Mouse (Mus musculus): ENCODE results near the gene Med6. TPM values are rescaled to one million over a fixed set of nuclear protein-coding genes. Genes with fewer than 3 reads are reported as not detected.
A peak's percentile ranks its signal among the peaks of the same experiment; 100 is the strongest.

Med6 gene
- polyA plus RNA-seq, 1 experiment, result 2.8 TPM

DNA sequence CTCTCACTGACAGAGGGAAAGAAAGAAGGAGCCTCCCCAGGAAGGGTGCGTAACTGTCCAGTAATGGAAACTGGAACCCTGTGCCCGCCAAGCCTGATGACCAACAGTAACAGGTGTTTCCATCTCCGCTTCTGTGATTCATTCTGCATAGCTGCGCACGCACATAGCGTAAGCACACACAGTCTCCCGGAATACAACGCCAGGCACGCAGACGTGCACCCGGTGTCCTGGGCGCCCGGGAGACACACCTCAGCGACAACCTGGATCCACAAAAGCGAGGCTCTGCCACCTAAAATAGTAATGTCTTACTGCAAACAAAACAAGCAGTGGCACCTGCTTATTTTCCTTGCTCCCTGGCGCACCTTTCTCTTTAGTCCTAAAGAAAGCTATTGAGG, 35.7 kb upstream of the Med6 start:
- Histone ChIP-seq H3K36me3 (ENCODE audit: control insufficient read depth, insufficient read depth, low read length) (no peaks in the 10 kb centered on the region), H3K27ac (ENCODE audit: insufficient read depth, low read length) (no peak overlapping the region), H3K4me1 (ENCODE audit: control insufficient read depth, insufficient read depth, insufficient read length) (peaks cover 3% of the 10 kb centered on the region; the same call in 1 of the 2 replicates), H3K4me3 (ENCODE audit: extremely low read depth, insufficient read depth, insufficient read length) (no peak overlapping the region), H3K27me3 (ENCODE audit: control insufficient read depth, insufficient read depth, low read length) (peaks cover 14% of the 10 kb centered on the region)
- 12% methylated on average over 16 of the region's 16 CpGs for WGBS
- no peak for DNase-seq (ENCODE audit: low read depth in 1 of 2, low spot score in 2 of 2)
- TF ChIP-seq CTCF (IDR thresholded peaks at IDR 0.05; ENCODE audit: extremely low read depth, insufficient read depth, insufficient read length, insufficient replicate concordance) (no peak), POLR2A (IDR thresholded peaks at IDR 0.05; ENCODE audit: low read depth, low read length) (no peak)

DNA sequence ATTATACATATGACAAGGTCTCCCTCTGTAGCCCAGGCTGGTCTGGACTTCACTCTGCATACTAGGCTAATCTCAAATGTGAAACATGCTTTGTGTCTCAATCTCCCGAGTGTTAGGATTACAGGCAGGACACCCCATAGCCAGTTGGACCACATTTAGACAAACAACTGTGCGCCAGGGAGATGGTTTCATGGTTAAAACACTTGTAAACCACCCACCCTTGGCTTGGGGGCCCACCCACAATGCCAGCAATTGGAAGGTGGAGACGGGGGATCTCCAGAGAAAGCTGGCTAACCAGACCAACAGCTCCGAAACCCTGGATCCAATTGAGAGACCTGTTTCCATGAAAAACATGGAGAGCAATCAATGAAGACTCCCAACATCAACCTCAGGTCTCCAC, 33.3 kb upstream of the Med6 start:
- Histone ChIP-seq H3K27me3 (ENCODE audit: control insufficient read depth, insufficient read depth, low read length) (peaks cover 14% of the 10 kb centered on the region), H3K4me1 (ENCODE audit: control insufficient read depth, insufficient read depth, insufficient read length) (peaks cover 3% of the 10 kb centered on the region; the same call in 1 of the 2 replicates), H3K36me3 (ENCODE audit: control insufficient read depth, insufficient read depth, low read length) (no peaks in the 10 kb centered on the region), H3K4me3 (ENCODE audit: extremely low read depth, insufficient read depth, insufficient read length) (no peak overlapping the region), H3K27ac (ENCODE audit: insufficient read depth, low read length) (no peak overlapping the region)
- no peak for DNase-seq (ENCODE audit: low read depth in 1 of 2, low spot score in 2 of 2)
- 84% methylated on average over 4 of the region's 4 CpGs for WGBS
- TF ChIP-seq CTCF (IDR thresholded peaks at IDR 0.05; ENCODE audit: extremely low read depth, insufficient read depth, insufficient read length, insufficient replicate concordance) (no peak), POLR2A (IDR thresholded peaks at IDR 0.05; ENCODE audit: low read depth, low read length) (no peak)

DNA sequence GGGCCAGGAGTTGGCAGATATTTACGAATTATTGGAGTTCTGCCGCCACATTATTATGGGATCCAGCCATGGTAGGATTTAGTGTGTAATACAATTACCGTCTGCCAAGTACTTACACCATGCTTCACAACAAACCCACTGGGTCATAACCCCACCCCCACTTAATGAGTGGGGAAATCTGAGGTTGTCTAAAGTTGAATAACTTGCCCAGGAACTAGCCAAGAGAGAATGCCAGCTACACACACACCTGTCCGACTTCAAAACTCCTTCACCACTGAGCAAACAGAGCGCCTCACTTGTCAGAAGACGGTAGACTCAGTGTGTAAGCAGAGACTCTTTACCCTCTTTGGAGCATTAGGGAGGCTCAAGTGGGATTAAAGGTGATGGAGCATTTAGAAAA, 32.6 kb upstream of the Med6 start:
- 86% methylated on average over 6 of the region's 6 CpGs for WGBS
- Histone ChIP-seq H3K4me1 (ENCODE audit: control insufficient read depth, insufficient read depth, insufficient read length) (peaks cover 3% of the 10 kb centered on the region; the same call in 1 of the 2 replicates), H3K4me3 (ENCODE audit: extremely low read depth, insufficient read depth, insufficient read length) (no peak overlapping the region), H3K27ac (ENCODE audit: insufficient read depth, low read length) (no peak overlapping the region), H3K36me3 (ENCODE audit: control insufficient read depth, insufficient read depth, low read length) (no peaks in the 10 kb centered on the region), H3K27me3 (ENCODE audit: control insufficient read depth, insufficient read depth, low read length) (peaks cover 14% of the 10 kb centered on the region)
- DNase-seq (ENCODE audit: low read depth in 1 of 2, low spot score in 2 of 2), result no peak
- TF ChIP-seq CTCF (IDR thresholded peaks at IDR 0.05; ENCODE audit: extremely low read depth, insufficient read depth, insufficient read length, insufficient replicate concordance) (no peak), POLR2A (IDR thresholded peaks at IDR 0.05; ENCODE audit: low read depth, low read length) (no peak)

DNA sequence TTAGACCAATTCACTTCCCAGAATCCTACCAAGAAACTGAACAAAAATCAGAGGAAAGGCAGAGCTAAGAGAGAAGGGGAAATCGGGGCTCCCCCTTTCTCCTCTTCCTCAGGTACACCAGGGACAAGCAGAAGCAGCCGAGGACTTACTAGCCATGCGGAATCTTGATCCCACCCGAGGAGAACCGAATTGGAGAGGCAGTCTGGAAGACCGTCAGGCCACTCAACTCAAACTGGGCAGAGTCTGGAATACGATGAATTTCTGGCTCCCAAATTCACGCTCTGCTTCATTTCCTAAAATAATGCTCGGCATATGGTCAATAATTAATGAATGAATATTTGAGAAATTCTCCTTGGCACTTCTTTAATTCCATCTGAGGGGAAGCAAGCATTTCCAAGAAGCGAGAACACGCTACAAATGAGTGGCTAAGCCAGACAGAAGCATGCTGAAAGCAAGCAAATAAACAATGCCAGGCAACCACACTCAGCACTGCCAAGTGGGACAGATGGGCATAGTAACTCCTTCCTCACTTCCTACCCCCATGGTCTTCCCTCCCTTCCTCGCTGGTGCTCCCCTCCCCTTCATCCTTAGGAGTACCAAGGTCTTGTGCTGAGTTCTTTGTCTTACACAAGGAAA, 31.5 kb upstream of the Med6 start:
- Histone ChIP-seq H3K27ac (ENCODE audit: insufficient read depth, low read length) (no peak overlapping the region), H3K4me1 (ENCODE audit: control insufficient read depth, insufficient read depth, insufficient read length) (no peaks in the 10 kb centered on the region; the same call in 1 of the 2 replicates), H3K36me3 (ENCODE audit: control insufficient read depth, insufficient read depth, low read length) (no peaks in the 10 kb centered on the region), H3K27me3 (ENCODE audit: control insufficient read depth, insufficient read depth, low read length) (peaks cover 8% of the 10 kb centered on the region), H3K4me3 (ENCODE audit: extremely low read depth, insufficient read depth, insufficient read length) (no peak overlapping the region)
- TF ChIP-seq CTCF (IDR thresholded peaks at IDR 0.05; ENCODE audit: extremely low read depth, insufficient read depth, insufficient read length, insufficient replicate concordance) (no peak), POLR2A (IDR thresholded peaks at IDR 0.05; ENCODE audit: low read depth, low read length) (no peak)
- WGBS, result 77% methylated on average over 12 of the region's 12 CpGs
- no peak for DNase-seq (ENCODE audit: low read depth in 1 of 2, low spot score in 2 of 2)

DNA sequence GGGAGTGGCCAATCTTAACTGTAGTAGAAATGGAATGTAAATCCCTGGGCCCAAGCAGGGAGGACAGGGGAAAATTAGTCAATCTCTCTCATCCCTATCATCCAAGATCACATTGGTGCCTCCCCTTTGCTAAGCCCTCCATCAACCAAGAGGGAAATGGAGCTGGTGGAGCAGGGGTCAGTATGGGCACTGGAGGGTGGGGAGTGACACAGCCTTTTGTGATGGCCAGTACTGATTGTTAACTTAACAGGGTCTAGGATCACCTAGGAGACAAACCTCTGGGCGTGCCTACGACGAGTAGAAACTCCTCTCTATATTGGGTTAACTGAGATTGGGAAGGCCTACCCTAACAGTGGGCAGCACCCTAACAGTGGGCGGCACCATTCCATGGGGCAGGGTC, 28.6 kb upstream of the Med6 start:
- Histone ChIP-seq H3K27me3 (ENCODE audit: control insufficient read depth, insufficient read depth, low read length) (no peaks in the 10 kb centered on the region), H3K4me1 (ENCODE audit: control insufficient read depth, insufficient read depth, insufficient read length) (no peaks in the 10 kb centered on the region), H3K4me3 (ENCODE audit: extremely low read depth, insufficient read depth, insufficient read length) (no peak overlapping the region), H3K36me3 (ENCODE audit: control insufficient read depth, insufficient read depth, low read length) (no peaks in the 10 kb centered on the region), H3K27ac (ENCODE audit: insufficient read depth, low read length) (no peak overlapping the region)
- 74% methylated on average over 4 of the region's 4 CpGs for WGBS
- no peak for DNase-seq (ENCODE audit: low read depth in 1 of 2, low spot score in 2 of 2)
- TF ChIP-seq POLR2A (IDR thresholded peaks at IDR 0.05; ENCODE audit: low read depth, low read length), result no peak
- no peak for TF ChIP-seq CTCF (IDR thresholded peaks at IDR 0.05; ENCODE audit: extremely low read depth, insufficient read depth, insufficient read length, insufficient replicate concordance)

DNA sequence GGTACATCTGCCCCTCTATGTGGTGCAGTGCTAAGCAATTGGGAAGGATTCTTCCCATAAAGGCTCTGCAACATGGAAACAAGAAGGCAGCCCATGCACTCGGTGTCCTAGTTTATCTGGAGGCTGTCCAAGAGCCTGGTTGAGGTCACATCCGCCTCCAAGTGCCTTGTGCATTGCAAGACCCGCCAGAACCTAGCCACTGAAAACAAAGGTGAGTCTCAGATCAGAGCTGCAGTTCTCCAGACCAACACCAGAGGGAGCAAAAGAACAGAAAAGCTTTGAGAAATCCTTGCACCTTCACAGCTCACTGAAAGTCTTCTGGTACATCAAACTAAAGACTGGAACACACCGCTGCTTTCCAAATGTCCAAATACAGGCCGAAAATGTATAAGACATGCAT, 24.5 kb upstream of the Med6 start:
- no peaks in the 10 kb centered on the region for H3K4me1 ChIP-seq (ENCODE audit: control insufficient read depth, insufficient read depth, insufficient read length)
- 11% methylated on average over 5 of the region's 5 CpGs for WGBS
- peak; percentile 65; the same call in 1 of the 2 replicates for TF ChIP-seq CTCF (IDR thresholded peaks at IDR 0.05; ENCODE audit: extremely low read depth, insufficient read depth, insufficient read length, insufficient replicate concordance)
- TF ChIP-seq POLR2A (IDR thresholded peaks at IDR 0.05; ENCODE audit: low read depth, low read length), result no peak

DNA sequence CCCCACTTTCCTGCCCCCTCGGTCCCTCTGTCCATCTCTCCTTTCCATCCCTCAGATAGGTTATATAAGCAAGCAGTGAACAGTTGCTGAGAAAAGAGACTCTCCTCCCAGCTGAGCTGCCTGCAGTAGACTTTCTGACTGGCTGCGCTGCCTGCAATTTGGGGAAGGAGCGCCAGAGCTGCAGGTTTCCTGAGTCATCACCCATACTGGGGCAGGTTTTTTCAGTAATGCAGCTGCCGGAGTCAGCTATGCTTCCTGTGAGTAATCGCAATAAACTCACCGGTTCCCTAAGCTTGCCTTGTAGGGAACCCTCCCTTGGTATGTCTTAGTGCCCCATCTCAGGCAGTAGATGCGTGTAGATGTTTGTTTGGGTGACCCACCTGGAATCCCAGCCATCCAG, 22.2 kb upstream of the Med6 start:
- H3K36me3 ChIP-seq (ENCODE audit: control insufficient read depth, insufficient read depth, low read length), result no peaks in the 10 kb centered on the region
- no peak overlapping the region for H3K4me3 ChIP-seq (ENCODE audit: extremely low read depth, insufficient read depth, insufficient read length)
- H3K27me3 ChIP-seq (ENCODE audit: control insufficient read depth, insufficient read depth, low read length), result no peaks in the 10 kb centered on the region
- H3K27ac ChIP-seq (ENCODE audit: insufficient read depth, low read length), result no peak overlapping the region
- no peak for DNase-seq (ENCODE audit: low read depth in 1 of 2, low spot score in 2 of 2)
- TF ChIP-seq POLR2A (IDR thresholded peaks at IDR 0.05; ENCODE audit: low read depth, low read length) (no peak), CTCF (IDR thresholded peaks at IDR 0.05; ENCODE audit: extremely low read depth, insufficient read depth, insufficient read length, insufficient replicate concordance) (no peak)
- WGBS, result 17% methylated on average over 7 of the region's 7 CpGs
- no peaks in the 10 kb centered on the region for H3K4me1 ChIP-seq (ENCODE audit: control insufficient read depth, insufficient read depth, insufficient read length)

More for the DNA sequence above, 24.5 kb upstream of the Med6 start:
- Histone ChIP-seq H3K36me3 (ENCODE audit: control insufficient read depth, insufficient read depth, low read length) (no peaks in the 10 kb centered on the region), H3K4me3 (ENCODE audit: extremely low read depth, insufficient read depth, insufficient read length) (no peak overlapping the region), H3K27me3 (ENCODE audit: control insufficient read depth, insufficient read depth, low read length) (no peaks in the 10 kb centered on the region), H3K27ac (ENCODE audit: insufficient read depth, low read length) (no peak overlapping the region)
- peak; percentile 18 to 61 for DNase-seq (ENCODE audit: low read depth in 1 of 2, low spot score in 2 of 2)

Measured in spleen, adult 2 months (tissue).